Mouse (Mus musculus): ENCODE results near the gene Kcnrg. TPM values are rescaled to one million over a fixed set of nuclear protein-coding genes. Genes with fewer than 3 reads are reported as not detected.
"Not testable (repeated sequence)": the region's sequence is repeated elsewhere in the genome, so short reads cannot be mapped to it uniquely, and the experiment has no call there.

Kcnrg gene
- polyA plus RNA-seq (2016; fragmentation: Nextera tagmentation; extraction: Ambion mirVana): 0.37 and 0.64 TPM in 2 replicates

DNA sequence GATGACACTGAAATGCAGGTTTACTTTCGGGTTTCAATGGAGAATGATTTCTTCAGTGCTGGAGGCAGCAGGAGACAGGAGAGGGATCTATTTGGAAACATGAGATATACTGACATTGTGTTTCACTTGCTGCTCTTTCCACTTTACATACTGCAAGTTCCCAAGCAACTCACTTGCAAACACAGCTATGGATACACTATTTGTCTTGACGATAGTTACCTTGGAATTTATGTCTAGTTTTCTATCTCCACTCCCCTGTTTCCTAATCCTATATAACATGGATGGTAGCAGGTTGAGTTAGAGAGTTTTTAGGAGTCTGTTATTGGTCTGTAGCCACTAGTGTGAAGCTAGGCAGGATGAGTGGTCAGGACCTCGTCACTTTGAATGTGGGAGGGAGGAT is at the start of gene Kcnrg:
Kcnrg (plus strand) TSS at position 301 of the 400 bp plus-strand sequence.
- H3K27ac ChIP-seq: no peak within 1 kb of the TSS
- WGBS: 89% methylated on average over 3 of the region's 3 CpGs

DNA sequence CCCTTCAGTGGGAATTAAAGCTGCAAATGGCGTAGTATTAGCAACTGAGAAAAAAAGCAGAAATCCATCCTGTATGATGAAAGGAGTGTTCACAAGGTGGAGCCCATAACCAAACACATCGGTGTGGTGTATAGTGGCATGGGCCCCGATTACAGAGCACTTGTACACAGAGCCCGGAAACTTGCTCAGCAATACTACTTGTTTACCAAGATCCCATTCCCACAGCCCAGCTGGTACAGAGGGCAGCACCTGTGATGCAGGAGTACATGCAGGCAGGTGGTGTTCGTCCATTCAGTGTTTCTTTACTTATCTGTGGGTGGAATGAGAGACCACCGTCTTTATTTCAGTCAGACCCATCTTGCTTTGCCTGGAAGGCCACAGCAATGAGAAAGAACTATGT is 48.4 kb upstream of the Kcnrg start:
- H3K4me1 ChIP-seq: peaks cover 17% of the 10 kb centered on the region
- no peak for DNase-seq (ENCODE audit: extremely low spot score, low spot score)
- peaks cover 19% of the 10 kb centered on the region; the same call in 1 of the 2 replicates for H3K27me3 ChIP-seq (ENCODE audit: poor library complexity, severe bottlenecking)
- 90% methylated on average over 6 of the region's 6 CpGs for WGBS
- H3K27ac ChIP-seq: no peak overlapping the region
- H3K9me3 ChIP-seq: 0 out of 2 replicates have a peak, but pooled peaks cover 4% of the 10 kb centered on the region
- no peaks in the 10 kb centered on the region for H3K36me3 ChIP-seq (replicated peaks)
- no peak overlapping the region for H3K4me3 ChIP-seq

More for the DNA sequence above, at the start of gene Kcnrg:
- DNase-seq (ENCODE audit: extremely low spot score, low spot score): no peak
- Histone ChIP-seq H3K9me3 (no peaks in the 10 kb centered on the region), H3K4me3 (no peak within 1 kb of the TSS), H3K27me3 (ENCODE audit: poor library complexity, severe bottlenecking) (no peaks in the 10 kb centered on the region), H3K36me3 (replicated peaks) (peaks cover 27% of the 10 kb centered on the region), H3K4me1 (peaks cover 5% of the 10 kb centered on the region; the same call in 1 of the 2 replicates)

DNA sequence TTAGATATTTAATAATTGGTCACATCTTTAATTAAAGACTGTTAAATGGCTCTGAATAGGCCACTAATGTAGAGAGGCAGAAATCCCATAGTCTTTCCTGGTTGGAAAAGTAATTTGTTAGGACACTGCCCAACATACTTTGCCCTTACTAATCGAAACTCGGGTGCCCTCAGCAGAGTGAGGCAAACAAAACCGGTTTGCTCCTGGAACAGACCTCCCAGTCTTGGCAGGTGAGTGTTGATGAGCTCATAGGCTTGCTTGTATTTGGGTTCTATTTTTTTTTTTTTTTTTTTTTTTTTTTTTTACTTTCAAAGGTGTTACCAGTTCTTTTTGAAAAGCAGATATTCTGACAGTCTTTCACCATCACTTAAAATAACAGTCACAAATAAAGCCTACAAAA is 47.4 kb upstream of the Kcnrg start:
- 0 out of 2 replicates have a peak, but pooled peaks cover 4% of the 10 kb centered on the region for H3K9me3 ChIP-seq

DNA sequence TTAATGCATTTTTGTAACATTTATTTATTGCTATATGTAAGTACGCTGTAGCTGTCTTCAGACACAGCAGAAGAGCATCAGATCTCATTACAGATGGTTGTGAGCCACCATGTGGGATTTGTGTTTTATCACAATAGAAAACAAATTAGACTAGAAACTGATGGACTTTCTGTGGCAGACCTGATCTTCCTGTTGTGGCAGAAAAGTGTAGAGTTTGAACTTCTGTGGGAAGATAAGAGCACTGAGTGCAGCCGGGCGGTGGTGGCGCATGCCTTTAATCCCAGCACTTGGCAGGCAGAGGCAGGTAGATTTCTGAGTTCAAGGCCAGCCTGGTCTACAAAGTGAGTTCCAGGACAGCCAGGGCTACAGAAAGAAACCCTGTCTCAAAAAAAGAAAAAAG is 41.0 kb upstream of the Kcnrg start:
- H3K27me3 ChIP-seq (ENCODE audit: poor library complexity, severe bottlenecking); H3K27ac ChIP-seq; H3K4me3 ChIP-seq; H3K36me3 ChIP-seq (replicated peaks); H3K9me3 ChIP-seq; DNase-seq (ENCODE audit: extremely low spot score, low spot score); H3K4me1 ChIP-seq: not testable (repeated sequence)
- 91% methylated on average over 4 of the region's 4 CpGs for WGBS

More for the DNA sequence above, 47.4 kb upstream of the Kcnrg start:
- WGBS: 77% methylated on average over 3 of the region's 3 CpGs
- Histone ChIP-seq H3K4me1 (peaks cover 17% of the 10 kb centered on the region), H3K36me3 (replicated peaks) (no peaks in the 10 kb centered on the region), H3K4me3 (no peak overlapping the region), H3K27ac (no peak overlapping the region), H3K27me3 (ENCODE audit: poor library complexity, severe bottlenecking) (peaks cover 19% of the 10 kb centered on the region; the same call in 1 of the 2 replicates)
- DNase-seq (ENCODE audit: extremely low spot score, low spot score): no peak

DNA sequence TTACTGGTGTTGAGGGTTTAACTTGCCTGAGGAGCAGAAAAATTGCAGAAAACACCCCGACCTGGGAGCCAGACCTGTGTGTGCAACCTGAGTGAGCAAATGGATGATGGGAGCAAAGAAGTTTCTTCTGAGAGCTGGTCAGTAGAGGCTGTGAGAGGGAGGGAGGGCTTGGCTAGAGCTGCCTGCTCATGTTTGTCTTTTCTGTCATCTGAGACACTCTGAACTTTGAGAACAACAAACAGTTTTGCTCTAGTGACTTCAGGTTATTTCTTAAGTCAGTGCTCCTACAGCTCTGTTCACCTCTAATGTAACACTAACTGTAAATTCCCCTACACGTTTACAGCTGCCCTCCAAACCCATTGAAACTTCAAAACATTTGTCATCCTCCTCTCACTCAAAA is 37.9 kb upstream of the Kcnrg start:
- DNase-seq (ENCODE audit: extremely low spot score, low spot score): no peak
- no peaks in the 10 kb centered on the region for H3K4me1 ChIP-seq
- no peaks in the 10 kb centered on the region for H3K9me3 ChIP-seq
- no peak overlapping the region for H3K4me3 ChIP-seq
- WGBS: 77% methylated on average over 2 of the region's 2 CpGs
- no peak overlapping the region for H3K27ac ChIP-seq
- no peaks in the 10 kb centered on the region for H3K27me3 ChIP-seq (ENCODE audit: poor library complexity, severe bottlenecking)
- H3K36me3 ChIP-seq (replicated peaks): no peaks in the 10 kb centered on the region

DNA sequence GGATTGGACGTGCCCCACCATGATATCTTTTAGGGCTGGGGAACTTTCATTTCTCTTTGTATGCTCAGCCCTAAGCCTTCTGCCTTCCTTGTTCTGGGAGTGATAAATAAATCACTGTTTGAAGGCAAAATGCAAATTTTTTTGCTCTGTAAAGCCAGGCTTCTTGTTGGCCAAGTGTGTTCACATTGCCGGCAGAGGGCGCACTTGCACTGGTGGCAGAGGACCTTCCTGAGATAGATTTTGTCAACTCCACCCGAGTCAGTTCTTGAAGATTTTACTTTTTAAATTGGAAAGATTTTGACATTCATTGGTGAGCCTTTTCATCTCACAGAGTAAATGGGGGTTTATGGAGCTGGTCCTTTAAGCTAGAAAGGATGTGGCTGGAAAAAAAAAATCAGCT is 35.9 kb upstream of the Kcnrg start:
- Histone ChIP-seq H3K36me3 (replicated peaks) (no peaks in the 10 kb centered on the region), H3K4me3 (no peak overlapping the region), H3K4me1 (no peaks in the 10 kb centered on the region), H3K9me3 (no peaks in the 10 kb centered on the region), H3K27me3 (ENCODE audit: poor library complexity, severe bottlenecking) (no peaks in the 10 kb centered on the region), H3K27ac (no peak overlapping the region)
- DNase-seq (ENCODE audit: extremely low spot score, low spot score): peak; percentile 77
- 20% methylated on average over 4 of the region's 4 CpGs for WGBS

DNA sequence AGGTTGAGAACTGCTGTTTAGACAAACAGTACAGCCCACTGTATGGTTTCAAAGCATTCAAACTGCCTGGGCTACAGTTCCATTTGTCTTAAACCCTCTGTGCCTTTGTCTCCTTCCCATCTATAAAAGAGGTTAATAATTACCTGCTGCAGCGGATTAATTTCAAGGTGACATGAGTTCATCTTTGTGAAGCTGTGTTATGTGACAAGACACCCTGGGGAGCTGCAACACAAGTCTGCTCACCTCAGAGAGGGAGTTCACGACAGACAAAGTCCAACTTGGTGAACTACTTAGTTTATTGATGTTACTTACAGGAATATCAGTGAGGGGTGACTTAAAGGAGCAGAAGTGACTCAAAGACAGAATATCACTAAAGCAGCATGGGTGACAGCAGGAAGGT is 35.1 kb upstream of the Kcnrg start:
- DNase-seq (ENCODE audit: extremely low spot score, low spot score): no peak
- Histone ChIP-seq H3K9me3 (no peaks in the 10 kb centered on the region), H3K36me3 (replicated peaks) (no peaks in the 10 kb centered on the region), H3K4me3 (no peak overlapping the region), H3K27me3 (ENCODE audit: poor library complexity, severe bottlenecking) (no peaks in the 10 kb centered on the region), H3K4me1 (no peaks in the 10 kb centered on the region), H3K27ac (no peak overlapping the region)
- 78% methylated on average over 2 of the region's 2 CpGs for WGBS

DNA sequence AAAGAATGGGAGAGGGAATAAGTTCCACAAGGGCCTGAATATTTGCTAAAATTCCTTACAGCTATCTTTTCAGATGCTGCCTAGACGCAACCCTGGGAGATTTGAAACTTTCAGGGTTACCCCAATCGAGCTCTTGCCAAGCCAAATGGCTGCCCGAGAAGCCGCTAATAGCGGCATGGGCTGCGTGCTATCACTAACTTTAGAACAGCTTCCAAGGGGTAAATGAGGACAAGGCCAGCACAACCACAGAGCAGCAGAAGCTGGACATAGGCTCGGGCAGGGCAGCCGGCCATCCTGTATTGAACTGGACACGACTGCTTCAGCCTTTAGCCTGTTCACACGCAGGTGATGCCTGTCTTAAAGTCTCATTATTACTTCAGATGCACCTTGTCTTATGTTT is 32.2 kb upstream of the Kcnrg start:
- Histone ChIP-seq H3K9me3 (no peaks in the 10 kb centered on the region), H3K4me3 (no peak overlapping the region), H3K27ac (no peak overlapping the region), H3K36me3 (replicated peaks) (no peaks in the 10 kb centered on the region), H3K27me3 (ENCODE audit: poor library complexity, severe bottlenecking) (no peaks in the 10 kb centered on the region), H3K4me1 (no peaks in the 10 kb centered on the region)
- no peak for DNase-seq (ENCODE audit: extremely low spot score, low spot score)
- 86% methylated on average over 10 of the region's 10 CpGs for WGBS

DNA sequence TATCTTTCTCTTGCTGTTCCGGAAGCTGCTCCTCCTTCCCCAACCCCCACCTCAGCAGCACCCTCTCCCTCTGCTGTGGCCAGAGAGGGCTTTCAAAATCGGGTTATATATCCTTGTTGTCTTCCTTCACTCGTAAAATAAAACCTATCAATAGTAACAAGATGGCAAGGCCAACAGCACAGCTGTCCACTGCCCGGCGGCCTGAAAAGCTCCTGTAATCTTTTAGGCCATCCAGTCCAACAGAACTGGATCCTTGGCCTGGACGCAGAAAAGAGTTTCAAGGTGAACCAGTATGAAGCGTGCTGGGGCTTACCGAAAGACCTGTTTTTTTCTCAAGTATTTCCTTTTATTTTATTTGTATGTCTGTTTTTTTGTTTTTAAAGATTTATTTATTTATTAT is 31.3 kb upstream of the Kcnrg start:
- Histone ChIP-seq H3K36me3 (replicated peaks) (no peaks in the 10 kb centered on the region), H3K9me3 (no peaks in the 10 kb centered on the region), H3K4me3 (no peak overlapping the region), H3K4me1 (no peaks in the 10 kb centered on the region), H3K27ac (no peak overlapping the region), H3K27me3 (ENCODE audit: poor library complexity, severe bottlenecking) (no peaks in the 10 kb centered on the region)
- WGBS: 92% methylated on average over 8 of the region's 8 CpGs
- no peak for DNase-seq (ENCODE audit: extremely low spot score, low spot score)

DNA sequence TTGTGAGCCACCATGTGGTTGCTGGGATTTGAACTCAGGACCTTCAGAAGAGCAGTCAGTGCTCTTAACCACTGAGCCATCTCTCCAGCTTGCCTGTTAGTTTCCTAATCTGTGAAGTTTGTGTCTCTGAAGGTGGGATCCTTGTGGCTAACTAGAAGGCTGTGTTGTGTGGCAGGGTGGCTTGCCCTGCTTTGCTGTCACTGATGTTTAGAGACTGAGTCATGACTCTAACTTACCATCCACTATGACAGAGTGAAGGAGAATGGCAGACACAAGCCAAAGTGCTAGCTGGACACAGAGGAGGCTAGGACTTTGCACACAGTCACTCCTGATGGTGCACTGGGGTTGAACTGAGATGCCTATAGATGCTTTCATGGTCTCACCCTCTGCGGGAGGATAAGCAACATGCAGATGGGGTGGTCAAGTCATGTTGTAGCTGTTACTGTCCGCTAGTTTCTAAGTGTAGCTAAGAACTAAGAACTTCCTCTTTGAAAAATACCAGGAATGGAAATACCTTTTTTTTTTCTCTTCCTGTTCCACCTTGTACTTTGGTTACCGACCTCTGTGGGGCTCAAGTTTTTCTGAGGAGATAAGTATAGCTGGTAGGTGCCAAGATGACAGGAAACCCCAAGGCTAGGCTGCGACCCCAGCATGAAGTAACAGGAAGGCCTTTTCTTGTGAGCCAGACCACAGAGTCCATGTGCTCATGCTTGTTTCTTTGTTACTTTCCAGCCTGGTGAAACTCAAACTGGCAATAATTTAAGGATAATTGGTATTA is 17.8 kb upstream of the Kcnrg start:
- H3K4me1 ChIP-seq: no peaks in the 10 kb centered on the region
- no peaks in the 10 kb centered on the region for H3K36me3 ChIP-seq (replicated peaks)
- no peaks in the 10 kb centered on the region for H3K27me3 ChIP-seq (ENCODE audit: poor library complexity, severe bottlenecking)
- no peak for DNase-seq (ENCODE audit: extremely low spot score, low spot score)
- H3K4me3 ChIP-seq: no peak overlapping the region
- H3K9me3 ChIP-seq: no peaks in the 10 kb centered on the region
- no peak overlapping the region for H3K27ac ChIP-seq
- 75% methylated on average over 4 of the region's 4 CpGs for WGBS

DNA sequence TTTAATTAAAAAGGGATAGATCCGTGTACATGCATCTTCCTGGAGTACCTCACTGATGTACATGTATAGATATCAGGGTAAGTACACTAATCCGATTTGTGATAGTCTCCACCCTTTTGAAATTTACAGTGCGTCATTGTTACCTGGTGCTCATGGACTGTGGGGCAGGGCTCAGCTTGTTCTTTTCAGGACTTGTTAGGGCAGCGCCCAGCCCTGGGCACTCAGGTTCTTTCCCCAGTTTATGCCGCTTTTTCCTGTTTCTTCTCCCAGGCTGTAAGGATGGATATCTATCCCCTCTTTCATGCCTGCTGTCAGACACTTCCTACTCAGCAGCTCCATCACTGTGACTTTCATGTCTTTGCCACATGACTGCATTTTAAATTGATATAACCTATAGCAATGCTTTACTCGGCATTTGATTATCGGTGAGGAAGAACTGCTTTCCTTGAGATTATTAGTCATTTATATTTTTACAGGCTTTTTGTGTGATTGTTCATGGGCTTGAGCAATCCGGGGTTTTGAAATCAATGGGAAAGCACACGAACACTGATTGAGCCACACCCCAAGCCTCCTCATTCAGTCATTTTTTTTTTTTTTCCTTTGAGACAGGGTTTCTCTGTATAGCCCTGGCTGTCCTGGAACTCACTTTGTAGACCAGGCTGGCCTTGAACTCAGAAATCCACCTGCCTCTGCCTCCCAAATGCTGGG is 10.4 kb upstream of the Kcnrg start:
- no peak for DNase-seq (ENCODE audit: extremely low spot score, low spot score)
- no peaks in the 10 kb centered on the region for H3K27me3 ChIP-seq (ENCODE audit: poor library complexity, severe bottlenecking)
- H3K36me3 ChIP-seq (replicated peaks): peaks cover 1% of the 10 kb centered on the region; the same call in 1 of the 2 replicates
- peaks cover 13% of the 10 kb centered on the region for H3K4me1 ChIP-seq
- no peaks in the 10 kb centered on the region for H3K9me3 ChIP-seq
- H3K27ac ChIP-seq: no peak overlapping the region
- 94% methylated on average over 9 of the region's 9 CpGs for WGBS
- H3K4me3 ChIP-seq: no peak overlapping the region

DNA sequence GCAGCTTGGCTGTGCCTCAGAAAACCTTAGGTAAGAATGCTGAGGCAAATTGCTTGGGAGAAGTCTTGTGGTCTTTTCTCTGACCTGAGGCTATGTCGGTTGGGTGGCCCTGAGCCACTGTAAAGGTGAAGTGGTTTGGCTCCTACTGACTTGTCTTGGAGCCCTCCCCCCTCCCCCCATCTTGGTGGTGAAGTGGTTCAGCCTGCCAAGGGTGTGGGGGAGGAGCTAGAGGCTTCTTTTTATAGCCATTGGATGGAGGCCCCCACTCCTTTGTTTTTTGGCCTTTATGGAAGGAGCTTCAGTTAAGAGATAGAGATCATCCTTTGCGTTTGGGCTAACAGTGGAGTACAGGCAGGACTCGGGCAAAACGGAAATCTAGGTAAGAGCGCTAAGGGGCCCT is 9.3 kb upstream of the Kcnrg start, which contains the start of gene Trim13:
Trim13 (plus strand) TSS at position 280 of the 400 bp plus-strand sequence.
- peaks cover 3% of the 10 kb centered on the region; the same call in 1 of the 2 replicates for H3K36me3 ChIP-seq (replicated peaks)
- no peaks in the 10 kb centered on the region for H3K27me3 ChIP-seq (ENCODE audit: poor library complexity, severe bottlenecking)
- H3K9me3 ChIP-seq: no peaks in the 10 kb centered on the region
- peak within 1 kb of the TSS; percentile 84 for H3K4me3 ChIP-seq
- DNase-seq (ENCODE audit: extremely low spot score, low spot score): no peak
- 48% methylated on average over 5 of the region's 5 CpGs for WGBS
- H3K4me1 ChIP-seq: peaks cover 14% of the 10 kb centered on the region
- H3K27ac ChIP-seq: peak within 1 kb of the TSS; percentile 91
